Mouse (Mus musculus): Measurements from ENCODE around the gene Ifitm7. TPM values are rescaled to one million over a fixed set of nuclear protein-coding genes. Genes with fewer than 3 reads are reported as not detected.

The Ifitm7 gene
- not detected for total RNA-seq (2023)

GRCm38 (mm10) chr16:13986574-13987478, at the start of gene Ifitm7, which contains the start of gene 2900011O08Rik:
TSS of gene Ifitm7 (minus strand) at chr16:13986888.
TSS of gene 2900011O08Rik (plus strand) at chr16:13986604.

Other genes starting within 250 kb of the Ifitm7 start
- 32.1 TPM for gene Rrn3, start 206.2 kb downstream of the Ifitm7 start, total RNA-seq (2023)
- gene Ntan1, start 168.0 kb downstream of the Ifitm7 start, total RNA-seq (2023): 64.1 TPM
- 80.1 TPM for gene Pdxdc1, start 83.8 kb downstream of the Ifitm7 start, total RNA-seq (2023)
- gene Mpv17l, start 83.7 kb downstream of the Ifitm7 start, total RNA-seq (2023): 0.98 TPM
- gene 2900011O08Rik, start 284 bp downstream of the Ifitm7 start, total RNA-seq (2023): not detected
- gene Nde1, start 176.4 kb upstream of the Ifitm7 start, total RNA-seq (2023): 35.1 TPM
- 61.5 TPM for gene Marf1, start 176.5 kb upstream of the Ifitm7 start, total RNA-seq (2023)

Data from CD4-positive naive resting alpha-beta T cell, adult 57 days (primary cell).